Mouse (Mus musculus): ENCODE data around the gene Thg1l. TPM values are rescaled to one million over a fixed set of nuclear protein-coding genes. Genes with fewer than 3 reads are reported as not detected.

The Thg1l gene
- polyA plus RNA-seq, 1 experiment from 2014 or later = 7.4 TPM

- Histone ChIP-seq H3K9ac (no peak overlapping the region), H3K9me3 (replicated peaks) (no peaks in the 10 kb centered on the region), H3K4me3 (no peak overlapping the region), H3K36me3 (peaks cover 69% of the 10 kb centered on the region), H3K4me2 (no peak overlapping the region), H3K27ac (no peak overlapping the region), H3K27me3 (no peaks in the 10 kb centered on the region), H3K4me1 (replicated peaks) (no peaks in the 10 kb centered on the region)
- 76% methylated on average over 8 of the region's 8 CpGs for WGBS
- ATAC-seq (replicated peaks; ENCODE audit: insufficient number of reproducible peaks, insufficient read depth, low FRiP score, low read depth) = no peak
Measured at GRCm38 (mm10) chr11:45906109-45906786, 49.0 kb downstream of the Thg1l start.

- Histone ChIP-seq H3K27ac (peak overlapping the region; percentile 71), H3K4me1 (replicated peaks) (peaks cover 7% of the 10 kb centered on the region), H3K27me3 (no peaks in the 10 kb centered on the region), H3K4me3 (no peak overlapping the region), H3K9ac (no peak overlapping the region), H3K4me2 (no peak overlapping the region), H3K36me3 (peaks cover 29% of the 10 kb centered on the region), H3K9me3 (replicated peaks) (no peaks in the 10 kb centered on the region)
- 64% methylated on average over 11 of the region's 11 CpGs for WGBS
- no peak for ATAC-seq (replicated peaks; ENCODE audit: insufficient number of reproducible peaks, insufficient read depth, low FRiP score, low read depth)
Measured at GRCm38 (mm10) chr11:45900233-45901015, 54.9 kb downstream of the Thg1l start.

GRCm38 (mm10) chr11:45897392-45897791 lies 57.9 kb downstream of the Thg1l start:
- 86% methylated on average over 2 of the region's 2 CpGs for WGBS
- peaks cover 33% of the 10 kb centered on the region for H3K36me3 ChIP-seq
- peaks cover 15% of the 10 kb centered on the region for H3K4me1 ChIP-seq (replicated peaks)
- H3K27me3 ChIP-seq = no peaks in the 10 kb centered on the region
- no peak for ATAC-seq (replicated peaks; ENCODE audit: insufficient number of reproducible peaks, insufficient read depth, low FRiP score, low read depth)
- H3K9ac ChIP-seq = no peak overlapping the region
- no peaks in the 10 kb centered on the region for H3K9me3 ChIP-seq (replicated peaks)
- H3K4me3 ChIP-seq = no peak overlapping the region
- H3K4me2 ChIP-seq = no peak overlapping the region
- no peak overlapping the region for H3K27ac ChIP-seq

Other genes with a start within 250 kb of the Thg1l start
- gene Clint1, start 103.4 kb downstream of the Thg1l start, polyA plus RNA-seq (2015; fragmentation: Nextera tagmentation; extraction: Ambion mirVana) = 44.4 and 56.0 TPM in 2 replicates
- gene Lsm11, start 10.6 kb downstream of the Thg1l start, polyA plus RNA-seq (2015; fragmentation: Nextera tagmentation; extraction: Ambion mirVana) = 5.4 and 5.5 TPM in 2 replicates
- gene Sox30, start 24.8 kb upstream of the Thg1l start, polyA plus RNA-seq (2015; fragmentation: Nextera tagmentation; extraction: Ambion mirVana) = 0.20 and 0.22 TPM in 2 replicates
- gene Gm12166, start 96.8 kb upstream of the Thg1l start, polyA plus RNA-seq (2015; fragmentation: Nextera tagmentation; extraction: Ambion mirVana) = 2.9 and 4.4 TPM in 2 replicates
- 19.6 and 26.5 TPM in 2 replicates for gene Adam19, start 100.5 kb upstream of the Thg1l start, polyA plus RNA-seq (2015; fragmentation: Nextera tagmentation; extraction: Ambion mirVana)
- 5.3 and 6.5 TPM in 2 replicates for gene Nipal4, start 211.0 kb upstream of the Thg1l start, polyA plus RNA-seq (2015; fragmentation: Nextera tagmentation; extraction: Ambion mirVana)

Measured in heart, embryonic 15.5 days (tissue).